ENCODE assay signal across 8 mouse cellular contexts in genomic region chr2:28699361-28700335, GRCm38 (mm10). TPM values are rescaled to one million over a fixed set of nuclear protein-coding genes. Genes with fewer than 3 reads are reported as not detected.
A peak's percentile ranks its signal among the peaks of the same experiment; 100 is the strongest.
DNase-seq lines count a peak whose midpoint lies in the region; ATAC-seq and TF ChIP-seq lines count a peak whose summit lies in the region.

Gene Spaca9 (minus strand): TSS chr2:28699727.
Gene Ak8 (plus strand): TSS chr2:28700164.

- no peak for TF ChIP-seq CTCF in G1E (IDR thresholded peaks at IDR 0.05; ENCODE audit: low read depth, low read length)
- no peak for TF ChIP-seq CTCF in lung, postnatal 0 days (IDR thresholded peaks at IDR 0.05)

- no peak for ATAC-seq in G1E (ENCODE audit: extremely low read depth, insufficient number of reproducible peaks, low FRiP score, poor library complexity, severe bottlenecking)
- ATAC-seq in frontal cortex, adult (ENCODE audit: low TSS enrichment): peak; percentile 94
- ATAC-seq in lung, postnatal 0 days: peak; percentile 93

- H3K36me3 ChIP-seq in G1E (replicated peaks): peaks cover 6% of the 10 kb centered on the region
- no peaks in the 10 kb centered on the region for H3K36me3 ChIP-seq in hindbrain, embryonic 10.5 days
- H3K36me3 ChIP-seq in lung, postnatal 0 days (ENCODE audit: insufficient read depth, low read length): no peaks in the 10 kb centered on the region

- H3K4me2 ChIP-seq in lung, postnatal 0 days (replicated peaks; ENCODE audit: low read depth, low read length): peak within 1 kb of the TSS; percentile 94

- H3K4me1 ChIP-seq in G1E (ENCODE audit: insufficient read depth, low read depth, low read length): peaks cover 74% of the 10 kb centered on the region
- H3K4me1 ChIP-seq in hindbrain, embryonic 10.5 days (replicated peaks): peaks cover 42% of the 10 kb centered on the region
- H3K4me1 ChIP-seq in lung, postnatal 0 days (ENCODE audit: insufficient read depth, low read depth, low read length): peaks cover 4% of the 10 kb centered on the region; the same call in 1 of the 2 replicates

- DNase-seq in G1E (ENCODE audit: low spot score): peak; percentile 70
- DNase-seq in cerebellum, adult 18-20 months: peak; percentile 73 to 76
- peak; percentile 90 for DNase-seq in hindbrain, embryonic 10.5 days (ENCODE audit: low spot score)
- peak; percentile 83 to 86 for DNase-seq in layer of hippocampus, postnatal 10 days (ENCODE audit: low spot score in 2 of 2)
- peak; percentile 86 for DNase-seq in lung, postnatal 0 days (ENCODE audit: low spot score)
- DNase-seq in ovary, postnatal 14 days (ENCODE audit: low spot score): peak; percentile 78
- DNase-seq in thymus, postnatal 25 days: peak; percentile 25

- peak within 1 kb of the TSS; percentile 84 for H3K27ac ChIP-seq in hindbrain, embryonic 10.5 days
- H3K27ac ChIP-seq in lung, postnatal 0 days (ENCODE audit: low read length): no peak within 1 kb of the TSS

- 1% methylated on average over 53 of the region's 53 CpGs for WGBS in hindbrain, embryonic 10.5 days
- WGBS in lung, postnatal 0 days: under 1% methylated on average over 53 of the region's 53 CpGs

- peaks cover 12% of the 10 kb centered on the region; the same call in 1 of the 2 replicates for H3K27me3 ChIP-seq in G1E (ENCODE audit: insufficient read depth, low read length)
- peaks cover 21% of the 10 kb centered on the region for H3K27me3 ChIP-seq in hindbrain, embryonic 10.5 days (ENCODE audit: insufficient read depth, poor library complexity, severe bottlenecking)
- no peaks in the 10 kb centered on the region for H3K27me3 ChIP-seq in lung, postnatal 0 days (replicated peaks; ENCODE audit: insufficient read depth, low read length)

- no peak for TF ChIP-seq EP300 in lung, postnatal 0 days (IDR thresholded peaks at IDR 0.05)

- H3K4me3 ChIP-seq in G1E (ENCODE audit: low read depth, low read length): peak within 1 kb of the TSS; percentile 78
- H3K4me3 ChIP-seq in hindbrain, embryonic 10.5 days: peak within 1 kb of the TSS; percentile 65
- H3K4me3 ChIP-seq in lung, postnatal 0 days (ENCODE audit: low read depth, low read length): peak within 1 kb of the TSS; percentile 55

- no peaks in the 10 kb centered on the region for H3K9me3 ChIP-seq in G1E (replicated peaks)
- no peaks in the 10 kb centered on the region for H3K9me3 ChIP-seq in hindbrain, embryonic 10.5 days
- H3K9me3 ChIP-seq in lung, postnatal 0 days (ENCODE audit: low read length): no peaks in the 10 kb centered on the region

- peak within 1 kb of the TSS; percentile 48 for H3K9ac ChIP-seq in lung, postnatal 0 days (replicated peaks; ENCODE audit: low read depth)

RNA-seq across cellular contexts. Expression of gene Spaca9, which starts in this region (rescaled TPM):
- 5.6 and 7.9 TPM in 2 replicates for total RNA-seq in G1E (2014; fragmentation: Nextera tagmentation)
- 15.4 and 22.3 TPM in 2 replicates for total RNA-seq in G1E (2017)
- 1.4 and 1.8 TPM in 2 replicates for polyA plus RNA-seq in G1E (2012)
- polyA plus RNA-seq in hindbrain, embryonic 10.5 days (2016; fragmentation: Nextera tagmentation; extraction: Ambion mirVana): 4.4 TPM in 2 replicates
- total RNA-seq in layer of hippocampus, postnatal 10 days (2021): under 1 TPM in 1 of 2 experiments, not detected in 1; 0.96 TPM
- 21.2 and 26.3 TPM in 2 replicates for polyA plus RNA-seq in lung, postnatal 0 days (2015; fragmentation: Nextera tagmentation; extraction: Ambion mirVana)

RNA-seq across cellular contexts. Expression of gene Ak8, which starts in this region (rescaled TPM):
- total RNA-seq in G1E (2014; fragmentation: Nextera tagmentation) (9.3 and 14.8 TPM in 2 replicates), G1E (2017) (2.8 and 3.5 TPM in 2 replicates)
- polyA plus RNA-seq in G1E (2012): 0.38 and 0.41 TPM in 2 replicates
- 0.73 and 1.7 TPM in 2 replicates for polyA plus RNA-seq in hindbrain, embryonic 10.5 days (2016; fragmentation: Nextera tagmentation; extraction: Ambion mirVana)
- 1 to 10 TPM; 1.8 TPM for total RNA-seq in layer of hippocampus, postnatal 10 days (2021)
- 8.7 and 10.9 TPM in 2 replicates for polyA plus RNA-seq in lung, postnatal 0 days (2015; fragmentation: Nextera tagmentation; extraction: Ambion mirVana)

Comparison
In these comparisons a context has a peak if more than half of its experiments do, and no peak if none do; other contexts are left out.
1. DNase-seq: peak in every context shown above with its lines; median percentile 90 in hindbrain, embryonic 10.5 days; 86 in lung, postnatal 0 days; 84 in layer of hippocampus, postnatal 10 days; 78 in ovary, postnatal 14 days; 74 in cerebellum, adult 18-20 months; 70 in G1E; 25 in thymus, postnatal 25 days.